8 mouse cellular contexts compared by ENCODE assay signal in genomic region chr1:189700990-189701389, GRCm38 (mm10). TPM values are rescaled to one million over a fixed set of nuclear protein-coding genes. Genes with fewer than 3 reads are reported as not detected.
DNase-seq lines count a peak whose midpoint lies in the region; ATAC-seq and TF ChIP-seq lines count a peak whose summit lies in the region.

No protein-coding gene starts in this region.

- no peaks in the 10 kb centered on the region for H3K9me3 ChIP-seq in forebrain, postnatal 0 days (ENCODE audit: low read length)
- H3K9me3 ChIP-seq in intestine, embryonic 14.5 days (ENCODE audit: control insufficient read depth, low read length) = no peaks in the 10 kb centered on the region
- no peaks in the 10 kb centered on the region for H3K9me3 ChIP-seq in midbrain, embryonic 16.5 days (replicated peaks; ENCODE audit: control insufficient read depth, low read length, poor library complexity, severe bottlenecking)

- DNase-seq in testis, postnatal 14 days (ENCODE audit: low spot score) = no peak
- DNase-seq in cerebellum, adult 2 months = peak; percentile 59 to 67
- DNase-seq in forebrain, postnatal 0 days = peak; percentile 88
- peak; percentile 78 for DNase-seq in intestine, embryonic 14.5 days (ENCODE audit: low spot score)
- peak; percentile 80 for DNase-seq in left cerebral cortex, postnatal 4 days
- DNase-seq in splenic B cell, adult 2 months (ENCODE audit: low read depth, low spot score) = peak; percentile 78

- no peaks in the 10 kb centered on the region for H3K36me3 ChIP-seq in testis, adult 2 months (ENCODE audit: control insufficient read depth, insufficient read depth, low read length)
- H3K36me3 ChIP-seq in forebrain, postnatal 0 days (ENCODE audit: insufficient read depth) = no peaks in the 10 kb centered on the region
- no peaks in the 10 kb centered on the region for H3K36me3 ChIP-seq in intestine, embryonic 14.5 days (ENCODE audit: control insufficient read depth, insufficient read depth, low read length)
- no peaks in the 10 kb centered on the region for H3K36me3 ChIP-seq in midbrain, embryonic 16.5 days (ENCODE audit: control insufficient read depth, insufficient read depth, low read length)
- no peaks in the 10 kb centered on the region for H3K36me3 ChIP-seq in splenic B cell, adult 2 months (ENCODE audit: control insufficient read depth, insufficient read depth, low read length, poor library complexity, severe bottlenecking)

- no peak overlapping the region for H3K4me3 ChIP-seq in testis, adult 2 months (ENCODE audit: control insufficient read depth, low read depth, low read length)
- no peak overlapping the region for H3K4me3 ChIP-seq in cerebellum, adult 2 months (replicated peaks; ENCODE audit: insufficient read depth, low read depth, low read length)
- no peak overlapping the region for H3K4me3 ChIP-seq in forebrain, postnatal 0 days (ENCODE audit: low read depth, low read length)
- H3K4me3 ChIP-seq in intestine, embryonic 14.5 days (ENCODE audit: low read depth, low read length) = no peak overlapping the region
- H3K4me3 ChIP-seq in midbrain, embryonic 16.5 days (ENCODE audit: low read depth, low read length) = no peak overlapping the region

- no peaks in the 10 kb centered on the region for H3K27me3 ChIP-seq in testis, adult 2 months (ENCODE audit: control insufficient read depth, insufficient read depth, low read length)
- no peaks in the 10 kb centered on the region for H3K27me3 ChIP-seq in cerebellum, adult 2 months (ENCODE audit: control insufficient read depth, insufficient read depth, low read length)
- H3K27me3 ChIP-seq in forebrain, postnatal 0 days (ENCODE audit: insufficient read depth, low read length) = no peaks in the 10 kb centered on the region
- no peaks in the 10 kb centered on the region for H3K27me3 ChIP-seq in intestine, embryonic 14.5 days (replicated peaks; ENCODE audit: control insufficient read depth, insufficient read depth, low read length)
- peaks cover 3% of the 10 kb centered on the region; the same call in 1 of the 2 replicates for H3K27me3 ChIP-seq in midbrain, embryonic 16.5 days (ENCODE audit: control insufficient read depth, insufficient read depth, low read depth, low read length)
- no peaks in the 10 kb centered on the region; the same call in 1 of the 2 replicates for H3K27me3 ChIP-seq in splenic B cell, adult 2 months (ENCODE audit: control insufficient read depth, insufficient read depth, low read length, poor library complexity, severe bottlenecking)

- intact Hi-C loops in left cerebral cortex, postnatal 4 days (cut with DNase I) = loop anchor here (5.0 kb wide), 2 partner anchors 181 to 221 kb away; partner anchors contain the start of gene Smyd2

- peak; percentile 66; the same call in 1 of the 2 replicates for TF ChIP-seq CTCF in testis, adult 2 months (IDR thresholded peaks at IDR 0.05; ENCODE audit: control insufficient read depth, insufficient read depth, insufficient replicate concordance, low read depth, low read length)
- TF ChIP-seq CTCF in cerebellum, adult 2 months (IDR thresholded peaks at IDR 0.05; ENCODE audit: borderline replicate concordance, insufficient read depth, low read depth, low read length) = peak; percentile 84
- peak; percentile 85 for TF ChIP-seq CTCF in forebrain, postnatal 0 days (IDR thresholded peaks at IDR 0.05; ENCODE audit: low read depth)

- TF ChIP-seq POLR2A in testis, adult 2 months (IDR thresholded peaks at IDR 0.05; ENCODE audit: control insufficient read depth, low read depth, low read length) = no peak
- no peak for TF ChIP-seq POLR2A in cerebellum, adult 2 months (IDR thresholded peaks at IDR 0.05; ENCODE audit: borderline replicate concordance, insufficient read depth, low read length)

- no peak overlapping the region for H3K4me2 ChIP-seq in forebrain, postnatal 0 days (ENCODE audit: low read depth)
- H3K4me2 ChIP-seq in intestine, embryonic 14.5 days (ENCODE audit: low read length) = no peak overlapping the region
- peak overlapping the region; percentile 31; the same call in 1 of the 2 replicates for H3K4me2 ChIP-seq in midbrain, embryonic 16.5 days (ENCODE audit: low read length)

- H3K9ac ChIP-seq in forebrain, postnatal 0 days = no peak overlapping the region
- H3K9ac ChIP-seq in intestine, embryonic 14.5 days (ENCODE audit: low read length) = no peak overlapping the region
- H3K9ac ChIP-seq in midbrain, embryonic 16.5 days (ENCODE audit: low read depth, low read length) = no peak overlapping the region

- WGBS in cerebellum, adult 2 months = 2% methylated on average over 6 of the region's 6 CpGs
- 2% methylated on average over 6 of the region's 6 CpGs for WGBS in forebrain, postnatal 0 days
- under 1% methylated on average over 6 of the region's 6 CpGs for WGBS in intestine, embryonic 14.5 days
- 2% methylated on average over 6 of the region's 6 CpGs for WGBS in midbrain, embryonic 16.5 days

- H3K4me1 ChIP-seq in testis, adult 2 months (ENCODE audit: control insufficient read depth, insufficient read depth, low read length) = no peaks in the 10 kb centered on the region; the same call in 1 of the 2 replicates
- H3K4me1 ChIP-seq in cerebellum, adult 2 months (ENCODE audit: control insufficient read depth, insufficient read depth, low read length) = no peaks in the 10 kb centered on the region
- H3K4me1 ChIP-seq in forebrain, postnatal 0 days (ENCODE audit: insufficient read depth) = no peaks in the 10 kb centered on the region
- no peaks in the 10 kb centered on the region for H3K4me1 ChIP-seq in intestine, embryonic 14.5 days (replicated peaks; ENCODE audit: control insufficient read depth, insufficient read depth, low read length)
- no peaks in the 10 kb centered on the region for H3K4me1 ChIP-seq in midbrain, embryonic 16.5 days (ENCODE audit: control insufficient read depth, insufficient read depth, low read length)

- peak; percentile 74 for ATAC-seq in forebrain, postnatal 0 days
- ATAC-seq in intestine, embryonic 14.5 days (replicated peaks; ENCODE audit: low FRiP score, low TSS enrichment, low read depth) = peak; percentile 61
- ATAC-seq in midbrain, embryonic 16.5 days = 0 out of 2 replicates have a peak, but pooled peaks have one; percentile 51

- no peak overlapping the region for H3K27ac ChIP-seq in testis, adult 2 months (ENCODE audit: control insufficient read depth, insufficient read depth, low read depth, low read length)
- H3K27ac ChIP-seq in cerebellum, adult 2 months (ENCODE audit: insufficient read depth, low read length) = no peak overlapping the region
- no peak overlapping the region for H3K27ac ChIP-seq in forebrain, postnatal 0 days (ENCODE audit: low read depth, low read length)
- no peak overlapping the region for H3K27ac ChIP-seq in intestine, embryonic 14.5 days (ENCODE audit: low read depth)
- H3K27ac ChIP-seq in midbrain, embryonic 16.5 days (ENCODE audit: low read length) = no peak overlapping the region

RNA-seq across cellular contexts. Expression of gene Cenpf, which starts 13.1 kb away (rescaled TPM):
- polyA plus RNA-seq in testis, adult 2 months (2012; rRNA removed) = 10.2 and 12.6 TPM in 2 replicates
- polyA plus RNA-seq in cerebellum, adult 2 months (2012; rRNA removed) = 0.05 and 0.07 TPM in 2 replicates
- 3.0 and 6.4 TPM in 2 replicates for total RNA-seq in forebrain, postnatal 0 days (2014; rRNA removed)
- 9.0 and 14.5 TPM in 2 replicates for polyA plus RNA-seq in forebrain, postnatal 0 days (2015; fragmentation: Nextera tagmentation; extraction: Ambion mirVana)
- 70.6 and 80.3 TPM in 2 replicates for polyA plus RNA-seq in intestine, embryonic 14.5 days (2014; fragmentation: Nextera tagmentation; extraction: Ambion mirVana)
- 1 to 10 TPM; 7.2 to 8.1 TPM for total RNA-seq in left cerebral cortex, postnatal 4 days (2021)
- polyA plus RNA-seq in midbrain, embryonic 16.5 days (2015; fragmentation: Nextera tagmentation; extraction: Ambion mirVana) = 10.1 and 11.2 TPM in 2 replicates

RNA-seq across cellular contexts. Expression of gene Ptpn14, which starts 27.1 kb away (rescaled TPM):
- 3.3 and 3.9 TPM in 2 replicates for polyA plus RNA-seq in testis, adult 2 months (2012; rRNA removed)
- 1.4 and 1.7 TPM in 2 replicates for polyA plus RNA-seq in cerebellum, adult 2 months (2012; rRNA removed)
- total RNA-seq in forebrain, postnatal 0 days (2014; rRNA removed) = 3.2 and 3.9 TPM in 2 replicates
- 0.49 and 0.98 TPM in 2 replicates for polyA plus RNA-seq in forebrain, postnatal 0 days (2015; fragmentation: Nextera tagmentation; extraction: Ambion mirVana)
- 7.9 and 9.1 TPM in 2 replicates for polyA plus RNA-seq in intestine, embryonic 14.5 days (2014; fragmentation: Nextera tagmentation; extraction: Ambion mirVana)
- 1 to 10 TPM; 6.4 to 6.5 TPM for total RNA-seq in left cerebral cortex, postnatal 4 days (2021)
- 1.0 and 1.2 TPM in 2 replicates for polyA plus RNA-seq in midbrain, embryonic 16.5 days (2015; fragmentation: Nextera tagmentation; extraction: Ambion mirVana)
